Mouse (Mus musculus): ENCODE data around the gene 9330182L06Rik. TPM values are rescaled to one million over a fixed set of nuclear protein-coding genes. Genes with fewer than 3 reads are reported as not detected.

9330182L06Rik gene
- total RNA-seq, 2 experiments from 2014 or later, result 0.22 to 0.23 TPM

DNA sequence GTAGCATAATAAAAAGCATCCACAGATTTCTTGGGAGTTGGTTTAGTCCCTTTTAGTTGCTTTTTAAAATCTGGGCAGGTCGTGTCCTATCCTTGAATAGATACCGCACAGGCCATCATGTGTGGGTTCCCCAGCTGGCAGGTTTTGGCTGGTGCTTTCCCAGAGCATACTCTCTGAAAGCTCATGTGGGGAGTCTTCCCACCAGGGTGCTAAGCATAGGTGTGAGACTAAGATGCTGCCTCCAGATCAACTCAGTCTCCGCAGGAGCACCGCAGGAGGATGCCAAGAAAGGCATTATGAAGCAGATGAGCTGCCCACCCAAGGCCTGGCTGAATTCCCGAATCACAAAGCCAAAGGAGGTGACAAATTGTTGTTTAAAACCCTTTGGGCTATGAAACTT lies 229.5 kb downstream of the 9330182L06Rik start:
- intact Hi-C loops (cut with DNase I; ENCODE audit: low total_unique reads), result no loop called here
- no peak for DNase-seq

DNA sequence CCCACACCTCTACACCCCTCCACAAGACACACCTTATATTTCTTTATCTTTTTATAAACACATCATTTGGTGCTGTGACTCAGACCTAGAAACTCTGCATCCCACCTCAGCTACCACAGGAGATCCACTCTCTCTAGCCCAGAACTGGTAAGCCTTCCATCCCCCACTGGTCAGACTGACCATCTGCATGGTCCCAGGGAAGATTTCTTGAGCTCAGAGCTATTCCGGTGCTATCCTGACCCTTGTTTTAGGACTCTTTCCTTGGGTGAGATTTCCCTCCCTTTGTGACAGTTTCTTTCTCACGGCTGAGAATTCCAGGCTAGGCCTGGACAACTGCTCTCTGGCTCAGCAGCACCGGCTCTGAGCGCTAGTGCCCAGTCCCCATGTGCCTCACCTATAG lies 231.3 kb downstream of the 9330182L06Rik start:
- intact Hi-C loops (cut with DNase I; ENCODE audit: low total_unique reads), result no loop called here

DNA sequence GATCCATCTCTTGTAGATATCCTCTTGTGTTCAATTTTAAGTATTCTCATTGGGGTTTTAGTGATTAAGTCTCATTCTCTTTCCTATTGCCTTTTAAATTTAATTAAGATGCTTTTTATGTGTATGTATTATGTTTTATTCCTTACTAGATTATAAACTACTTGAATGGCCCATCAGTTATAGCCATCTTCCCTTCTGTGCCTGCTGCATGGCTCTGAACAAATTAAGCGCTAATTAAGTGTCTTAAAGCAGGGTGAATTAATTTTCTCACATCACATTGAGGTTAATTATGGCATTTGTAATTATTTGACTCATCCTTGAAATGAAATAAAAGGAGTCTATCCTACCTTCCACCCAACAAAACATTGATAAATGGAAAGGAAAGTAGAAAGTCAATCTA lies 245.1 kb downstream of the 9330182L06Rik start:
- DNase-seq, result no peak
- intact Hi-C loops (cut with DNase I; ENCODE audit: low total_unique reads), result no loop called here

More for the DNA sequence above, 231.3 kb downstream of the 9330182L06Rik start:
- no peak for DNase-seq

DNA sequence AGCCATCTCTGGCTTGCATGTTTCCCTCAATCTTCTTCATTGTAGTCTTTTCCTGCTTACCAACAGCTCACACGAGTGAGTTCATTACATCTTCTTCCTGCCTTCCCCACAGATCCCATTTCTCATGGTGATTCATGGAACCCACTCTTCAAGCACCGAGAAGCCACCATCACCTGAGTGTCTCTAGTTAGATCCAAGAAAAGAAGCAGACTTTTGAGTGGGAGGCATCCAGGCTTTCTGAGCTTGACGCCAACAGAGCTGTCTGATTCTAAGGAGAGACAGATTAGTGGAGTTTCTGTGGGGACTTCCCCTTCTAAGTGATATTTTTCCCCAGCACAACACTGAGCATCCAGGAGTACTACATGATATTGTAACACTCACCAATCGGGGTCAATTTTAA lies 259.6 kb downstream of the 9330182L06Rik start:
- no peak for DNase-seq
- intact Hi-C loops (cut with DNase I; ENCODE audit: low total_unique reads), result no loop called here

Small RNA genes lying within 50 kb of the gene (microRNA-seq; reads per million reads assigned to microRNA genes)
- gene Mir879, result 0 reads per million in 2 experiments

Other genes with a start within 250 kb of the 9330182L06Rik start
- gene Tmem243, start 165.4 kb upstream of the 9330182L06Rik start, total RNA-seq (2021), result 1 to 10 TPM; 4.2 to 6.2 TPM
- 10 to 100 TPM in 1 of 2 experiments, 1 to 10 TPM in 1; 7.8 to 10.2 TPM for gene Dmtf1, start 104.3 kb upstream of the 9330182L06Rik start, total RNA-seq (2021)

Data from gastrocnemius, postnatal 14 days (tissue).